Mouse (Mus musculus) heart, adult 2 months (tissue): ENCODE data around the gene Gm11569.
"Not testable (repeated sequence)": the region's sequence is repeated elsewhere in the genome, so short reads cannot be mapped to it uniquely, and the experiment has no call there.

Experiments used
- CTCF ChIP-seq: fragments of 200-600 bp; IDR thresholded peaks from 2 replicates; pipeline ENCODE4 v1.8.1; 2022; ENCODE audit warnings: antibody characterized with exemption, mild to moderate bottlenecking, moderate library complexity
- POLR2A ChIP-seq: fragments of 200-500 bp; IDR thresholded peaks from 2 replicates; pipeline ENCODE4 v1.6.1; 2011; ENCODE audit warnings: mild to moderate bottlenecking, low read depth, low read length, control low read depth; ENCODE audit not compliant: insufficient read depth

- not testable (repeated sequence) for TF ChIP-seq CTCF, POLR2A
Observed at GRCm38 (mm10) chr11:99804346-99804745, 5.6 kb upstream of the Gm11569 start, which contains the start of gene Gm11554.
